Mouse (Mus musculus): ENCODE results near the gene Catsperg1. TPM values are rescaled to one million over a fixed set of nuclear protein-coding genes. Genes with fewer than 3 reads are reported as not detected.
"Not testable (repeated sequence)": the region's sequence is repeated elsewhere in the genome, so short reads cannot be mapped to it uniquely, and the experiment has no call there.

The Catsperg1 gene
- polyA plus RNA-seq, 1 experiment from 2014 or later, result 3.8 TPM

DNA sequence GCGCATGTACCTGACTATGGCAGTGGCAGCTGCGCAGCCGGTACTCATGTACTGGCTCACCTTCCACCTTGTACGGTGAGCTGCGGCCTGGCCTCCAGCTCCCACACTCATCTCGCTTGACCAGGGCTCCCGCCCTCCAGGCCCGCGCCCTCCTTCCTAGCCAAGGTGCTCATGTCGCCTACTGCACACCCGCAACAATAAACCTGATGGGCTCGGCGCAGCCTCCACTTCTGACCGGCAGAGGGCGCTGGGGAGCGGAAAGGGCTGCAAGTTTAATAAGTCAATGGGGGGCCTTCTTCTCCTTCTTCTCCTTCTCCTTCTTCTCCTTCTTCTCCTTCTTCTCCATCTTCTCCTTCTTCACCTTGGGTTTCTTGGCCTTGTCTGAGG lies 33.5 kb upstream of the Catsperg1 start:
- H3K27me3 ChIP-seq (ENCODE audit: control insufficient read depth, insufficient read depth, low read length), result peaks cover 5% of the 10 kb centered on the region; the same call in 1 of the 2 replicates
- no peaks in the 10 kb centered on the region for H3K9me3 ChIP-seq (ENCODE audit: control insufficient read depth, low read length)
- WGBS, result 28% methylated on average over 16 of the region's 16 CpGs
- no peaks in the 10 kb centered on the region; the same call in 1 of the 2 replicates for H3K36me3 ChIP-seq (ENCODE audit: control insufficient read depth, insufficient read depth, low read length)
- H3K4me3 ChIP-seq (ENCODE audit: low read depth, low read length), result no peak overlapping the region
- 0 out of 2 replicates have a peak overlapping the region, but pooled peaks have one; percentile 21 for H3K4me2 ChIP-seq (ENCODE audit: low read depth, low read length)
- no peak overlapping the region for H3K27ac ChIP-seq (ENCODE audit: low read depth, low read length)
- H3K9ac ChIP-seq (replicated peaks; ENCODE audit: low read depth, low read length), result 0 out of 2 replicates have a peak overlapping the region, but pooled peaks have one; percentile 32
- no peaks in the 10 kb centered on the region for H3K4me1 ChIP-seq (ENCODE audit: control insufficient read depth, insufficient read depth, low read length)
- peak; percentile 42; the same call in 1 of the 2 replicates for ATAC-seq (ENCODE audit: low read depth)

- no peak overlapping the region for H3K4me2 ChIP-seq (ENCODE audit: low read depth, low read length)
- no peak overlapping the region for H3K4me3 ChIP-seq (ENCODE audit: low read depth, low read length)
- no peak for ATAC-seq (ENCODE audit: low read depth)
- no peak overlapping the region for H3K27ac ChIP-seq (ENCODE audit: low read depth, low read length)
- H3K36me3 ChIP-seq (ENCODE audit: control insufficient read depth, insufficient read depth, low read length), result no peaks in the 10 kb centered on the region; the same call in 1 of the 2 replicates
- peaks cover 5% of the 10 kb centered on the region; the same call in 1 of the 2 replicates for H3K27me3 ChIP-seq (ENCODE audit: control insufficient read depth, insufficient read depth, low read length)
- WGBS, result 87% methylated on average over 21 of the region's 21 CpGs
- H3K4me1 ChIP-seq (ENCODE audit: control insufficient read depth, insufficient read depth, low read length), result no peaks in the 10 kb centered on the region
- no peak overlapping the region for H3K9ac ChIP-seq (replicated peaks; ENCODE audit: low read depth, low read length)
- H3K9me3 ChIP-seq (ENCODE audit: control insufficient read depth, low read length), result no peaks in the 10 kb centered on the region
Measured at GRCm38 (mm10) chr7:29246619-29247313, 32.9 kb upstream of the Catsperg1 start.

GRCm38 (mm10) chr7:29246015-29246414 lies 32.2 kb upstream of the Catsperg1 start:
- Histone ChIP-seq H3K4me2 (ENCODE audit: low read depth, low read length) (no peak overlapping the region), H3K9me3 (ENCODE audit: control insufficient read depth, low read length) (no peaks in the 10 kb centered on the region), H3K9ac (replicated peaks; ENCODE audit: low read depth, low read length) (no peak overlapping the region), H3K4me3 (ENCODE audit: low read depth, low read length) (no peak overlapping the region), H3K27me3 (ENCODE audit: control insufficient read depth, insufficient read depth, low read length) (peaks cover 5% of the 10 kb centered on the region; the same call in 1 of the 2 replicates), H3K4me1 (ENCODE audit: control insufficient read depth, insufficient read depth, low read length) (no peaks in the 10 kb centered on the region), H3K27ac (ENCODE audit: low read depth, low read length) (no peak overlapping the region), H3K36me3 (ENCODE audit: control insufficient read depth, insufficient read depth, low read length) (no peaks in the 10 kb centered on the region; the same call in 1 of the 2 replicates)
- WGBS, result 88% methylated on average over 5 of the region's 5 CpGs
- no peak for ATAC-seq (ENCODE audit: low read depth)

DNA sequence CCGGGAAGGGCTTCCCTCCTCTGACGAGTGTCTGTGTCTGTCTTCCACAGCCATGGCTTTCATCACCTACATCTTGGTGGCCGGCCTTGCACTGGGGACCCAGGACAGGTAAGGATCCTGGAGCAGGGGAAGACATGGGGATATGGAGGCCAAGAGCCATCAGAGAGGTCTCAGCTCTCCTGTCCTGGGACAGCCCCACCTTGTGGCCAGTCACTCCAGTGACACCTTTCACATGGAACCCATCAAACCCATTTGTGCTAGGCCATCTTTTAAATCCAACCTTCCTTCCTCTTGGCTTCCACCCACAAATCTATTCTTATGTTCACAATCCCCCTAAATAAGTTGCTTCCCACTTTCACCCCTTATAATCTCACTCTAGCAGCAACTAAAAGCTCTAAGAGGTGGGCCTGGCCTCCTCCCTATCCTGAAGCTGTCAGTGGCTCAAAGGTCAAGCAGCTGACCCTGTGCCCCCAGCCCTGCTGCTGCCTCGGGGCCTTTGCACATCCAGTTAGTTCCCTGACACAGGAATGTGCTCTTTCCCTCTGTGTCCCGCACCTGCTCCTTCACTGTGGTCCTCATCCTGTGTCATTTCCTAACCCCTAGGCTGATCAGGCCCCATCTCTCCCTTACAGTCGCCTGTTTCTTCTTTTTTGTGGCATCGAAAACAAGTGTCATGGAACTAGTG lies 31.0 kb upstream of the Catsperg1 start:
- Histone ChIP-seq H3K4me2 (ENCODE audit: low read depth, low read length) (no peak overlapping the region), H3K27me3 (ENCODE audit: control insufficient read depth, insufficient read depth, low read length) (peaks cover 5% of the 10 kb centered on the region; the same call in 1 of the 2 replicates), H3K9me3 (ENCODE audit: control insufficient read depth, low read length) (no peaks in the 10 kb centered on the region), H3K4me1 (ENCODE audit: control insufficient read depth, insufficient read depth, low read length) (no peaks in the 10 kb centered on the region), H3K36me3 (ENCODE audit: control insufficient read depth, insufficient read depth, low read length) (no peaks in the 10 kb centered on the region; the same call in 1 of the 2 replicates), H3K27ac (ENCODE audit: low read depth, low read length) (no peak overlapping the region), H3K9ac (replicated peaks; ENCODE audit: low read depth, low read length) (no peak overlapping the region), H3K4me3 (ENCODE audit: low read depth, low read length) (no peak overlapping the region)
- no peak for ATAC-seq (ENCODE audit: low read depth)
- 90% methylated on average over 7 of the region's 7 CpGs for WGBS

- Histone ChIP-seq H3K4me2 (ENCODE audit: low read depth, low read length) (peak within 1 kb of the TSS; percentile 58), H3K36me3 (ENCODE audit: control insufficient read depth, insufficient read depth, low read length) (no peaks in the 10 kb centered on the region), H3K9ac (replicated peaks; ENCODE audit: low read depth, low read length) (peak within 1 kb of the TSS; percentile 49), H3K27ac (ENCODE audit: low read depth, low read length) (peak within 1 kb of the TSS; percentile 85), H3K4me3 (ENCODE audit: low read depth, low read length) (peak within 1 kb of the TSS; percentile 51), H3K4me1 (ENCODE audit: control insufficient read depth, insufficient read depth, low read length) (peaks cover 4% of the 10 kb centered on the region; the same call in 1 of the 2 replicates), H3K9me3 (ENCODE audit: control insufficient read depth, low read length) (no peaks in the 10 kb centered on the region), H3K27me3 (ENCODE audit: control insufficient read depth, insufficient read depth, low read length) (peaks cover 2% of the 10 kb centered on the region; the same call in 1 of the 2 replicates)
- ATAC-seq (ENCODE audit: low read depth), result peak; percentile 97
- WGBS, result under 1% methylated on average over 60 of the region's 60 CpGs
Measured at GRCm38 (mm10) chr7:29238019-29238967, 24.5 kb upstream of the Catsperg1 start, which contains the start of gene Yif1b. Gene Yif1b, plus strand, starts transcription at chr7:29238329.

DNA sequence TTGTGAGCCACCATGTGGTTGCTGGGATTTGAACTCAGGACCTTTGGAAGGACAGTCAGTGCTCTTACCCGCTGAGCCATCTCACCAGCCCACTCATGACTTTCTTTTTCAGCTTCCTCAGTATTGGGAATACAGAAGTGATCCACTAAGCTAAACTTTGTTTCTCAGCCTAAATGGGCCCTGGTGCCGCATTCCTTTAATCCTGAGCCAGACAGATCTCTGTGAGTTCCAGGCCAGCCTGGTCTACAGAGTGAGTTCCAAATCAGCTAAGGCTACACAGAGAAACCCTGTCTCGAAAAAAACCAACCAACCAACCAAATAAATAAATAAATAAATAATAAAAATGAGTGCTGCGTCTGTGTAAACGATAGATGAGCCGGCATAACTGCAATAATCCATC lies 23.8 kb upstream of the Catsperg1 start:
- H3K4me1 ChIP-seq (ENCODE audit: control insufficient read depth, insufficient read depth, low read length); H3K9me3 ChIP-seq (ENCODE audit: control insufficient read depth, low read length); H3K27me3 ChIP-seq (ENCODE audit: control insufficient read depth, insufficient read depth, low read length); H3K36me3 ChIP-seq (ENCODE audit: control insufficient read depth, insufficient read depth, low read length): not testable (repeated sequence)
- peak overlapping the region; percentile 51 for H3K4me3 ChIP-seq (ENCODE audit: low read depth, low read length)
- peak overlapping the region; percentile 85 for H3K27ac ChIP-seq (ENCODE audit: low read depth, low read length)
- peak; percentile 9 for ATAC-seq (ENCODE audit: low read depth)
- peak overlapping the region; percentile 58 for H3K4me2 ChIP-seq (ENCODE audit: low read depth, low read length)
- H3K9ac ChIP-seq (replicated peaks; ENCODE audit: low read depth, low read length), result peak overlapping the region; percentile 49
- 24% methylated on average over 6 of the region's 6 CpGs for WGBS

DNA sequence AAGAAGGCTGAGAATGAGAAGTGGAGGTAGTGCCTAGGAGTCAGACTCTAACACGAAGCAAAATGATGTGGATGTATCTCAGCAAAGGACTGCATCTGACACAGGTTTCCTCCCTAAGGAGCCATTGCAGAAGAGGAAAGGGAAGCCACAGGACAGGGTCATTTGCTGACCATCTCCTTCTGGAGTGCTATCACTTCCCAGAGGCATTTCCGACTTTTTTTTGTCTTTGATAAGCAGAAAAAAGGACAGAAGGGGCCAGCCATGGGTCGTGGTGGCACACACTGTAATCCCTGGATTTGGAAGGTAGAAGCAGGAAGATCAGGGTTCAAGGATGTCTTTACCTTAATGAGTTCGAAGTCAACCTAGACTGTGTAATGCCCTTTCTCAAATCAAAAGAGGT lies 22.8 kb upstream of the Catsperg1 start:
- H3K36me3 ChIP-seq (ENCODE audit: control insufficient read depth, insufficient read depth, low read length), result no peaks in the 10 kb centered on the region
- WGBS, result 90% methylated on average over 4 of the region's 4 CpGs
- ATAC-seq (ENCODE audit: low read depth), result no peak
- H3K4me3 ChIP-seq (ENCODE audit: low read depth, low read length), result no peak overlapping the region
- H3K27ac ChIP-seq (ENCODE audit: low read depth, low read length), result no peak overlapping the region
- H3K9ac ChIP-seq (replicated peaks; ENCODE audit: low read depth, low read length), result no peak overlapping the region
- no peaks in the 10 kb centered on the region for H3K9me3 ChIP-seq (ENCODE audit: control insufficient read depth, low read length)
- no peak overlapping the region for H3K4me2 ChIP-seq (ENCODE audit: low read depth, low read length)
- H3K4me1 ChIP-seq (ENCODE audit: control insufficient read depth, insufficient read depth, low read length), result peaks cover 8% of the 10 kb centered on the region
- peaks cover 15% of the 10 kb centered on the region for H3K27me3 ChIP-seq (ENCODE audit: control insufficient read depth, insufficient read depth, low read length)

DNA sequence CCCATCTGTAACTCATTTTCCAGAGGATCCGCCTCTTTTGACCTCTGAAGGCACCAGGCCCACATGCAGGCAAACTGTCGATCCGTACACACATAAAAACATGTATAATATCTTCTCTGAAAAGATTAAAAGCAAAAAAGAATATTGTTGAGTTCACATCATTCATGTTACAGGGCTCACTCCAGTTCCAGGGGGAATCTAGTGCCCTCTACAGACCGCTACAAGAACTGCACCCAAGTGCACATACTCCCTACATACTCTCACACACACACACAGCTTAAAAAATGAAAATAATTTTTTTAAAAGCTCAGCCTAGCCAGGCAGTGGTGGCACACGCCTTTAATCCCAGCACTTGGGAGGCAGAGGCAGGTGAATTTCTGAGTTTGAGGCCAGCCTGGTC lies 20.8 kb upstream of the Catsperg1 start:
- no peaks in the 10 kb centered on the region for H3K36me3 ChIP-seq (ENCODE audit: control insufficient read depth, insufficient read depth, low read length)
- 81% methylated on average over 5 of the region's 5 CpGs for WGBS
- peaks cover 8% of the 10 kb centered on the region for H3K4me1 ChIP-seq (ENCODE audit: control insufficient read depth, insufficient read depth, low read length)
- H3K27me3 ChIP-seq (ENCODE audit: control insufficient read depth, insufficient read depth, low read length), result peaks cover 16% of the 10 kb centered on the region
- no peak overlapping the region for H3K27ac ChIP-seq (ENCODE audit: low read depth, low read length)
- no peak overlapping the region for H3K4me3 ChIP-seq (ENCODE audit: low read depth, low read length)
- H3K9me3 ChIP-seq (ENCODE audit: control insufficient read depth, low read length), result no peaks in the 10 kb centered on the region
- no peak overlapping the region for H3K9ac ChIP-seq (replicated peaks; ENCODE audit: low read depth, low read length)
- no peak for ATAC-seq (ENCODE audit: low read depth)
- no peak overlapping the region for H3K4me2 ChIP-seq (ENCODE audit: low read depth, low read length)

Measured in neural tube, embryonic 14.5 days (tissue).